Mouse (Mus musculus): Measurements from ENCODE around the gene Lefty1.
"Not testable (repeated sequence)": the region's sequence is repeated elsewhere in the genome, so short reads cannot be mapped to it uniquely, and the experiment has no call there.

Gene Lefty1

DNA sequence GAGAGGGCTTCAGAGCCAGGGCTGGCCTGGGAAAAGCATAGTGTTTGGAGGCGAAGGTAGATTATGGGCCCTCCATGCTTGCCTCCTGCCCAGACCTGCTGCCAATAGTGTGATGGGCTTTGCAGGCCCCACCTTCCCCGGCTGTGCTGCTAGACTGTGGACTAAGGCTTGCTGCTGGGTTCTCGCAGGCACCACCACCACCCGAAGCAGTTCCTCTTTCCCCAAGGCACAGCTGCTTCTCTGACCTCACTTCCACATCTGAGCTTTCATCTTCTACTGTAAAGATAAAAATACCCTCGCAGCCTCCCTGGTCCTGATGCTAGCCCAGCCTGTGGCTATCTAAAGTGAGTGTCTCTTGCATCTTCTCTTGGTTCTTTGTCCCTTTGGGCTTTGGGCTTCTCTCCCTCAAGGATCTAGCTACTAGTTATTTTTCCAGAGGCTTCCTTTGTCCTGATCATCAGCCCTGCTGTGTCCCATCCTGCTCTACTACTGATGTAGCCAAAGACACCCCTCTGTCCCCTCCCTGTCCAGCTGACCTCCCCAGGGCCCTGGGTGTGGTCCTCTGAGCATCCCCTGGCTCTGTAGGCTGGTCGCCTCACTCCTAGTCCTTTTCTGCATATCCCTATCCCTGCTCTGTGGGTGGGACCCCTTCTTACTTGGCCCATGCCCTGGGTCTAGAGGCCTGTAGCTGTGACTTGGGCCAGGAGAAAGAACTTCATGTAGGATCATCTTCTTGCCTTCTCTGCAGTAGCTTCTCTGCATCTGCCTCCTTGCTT, 12.4 kb upstream of the Lefty1 start:
- peak; percentile 71 for DNase-seq (ENCODE audit: low read depth)

DNA sequence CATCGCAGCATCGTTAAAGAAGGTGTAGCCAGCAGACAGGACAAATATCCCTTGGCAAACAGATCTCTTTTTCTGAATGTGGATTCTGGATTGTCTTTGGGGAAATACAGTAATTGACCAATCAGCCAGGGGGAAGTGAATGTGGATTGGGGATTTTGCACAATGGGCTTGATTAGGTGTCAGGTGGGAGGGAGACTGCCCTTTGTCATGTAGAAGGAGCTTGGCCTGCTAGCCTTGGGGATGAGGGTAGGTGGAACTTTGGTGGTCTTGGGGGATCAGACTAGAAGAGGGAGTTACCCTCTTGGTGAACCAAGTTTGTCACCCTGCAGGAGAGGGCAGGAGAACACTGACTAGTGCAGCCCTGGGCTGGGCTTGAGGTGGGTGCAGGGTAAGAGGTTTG, 10.1 kb upstream of the Lefty1 start:
- DNase-seq (ENCODE audit: low read depth): no peak

DNA sequence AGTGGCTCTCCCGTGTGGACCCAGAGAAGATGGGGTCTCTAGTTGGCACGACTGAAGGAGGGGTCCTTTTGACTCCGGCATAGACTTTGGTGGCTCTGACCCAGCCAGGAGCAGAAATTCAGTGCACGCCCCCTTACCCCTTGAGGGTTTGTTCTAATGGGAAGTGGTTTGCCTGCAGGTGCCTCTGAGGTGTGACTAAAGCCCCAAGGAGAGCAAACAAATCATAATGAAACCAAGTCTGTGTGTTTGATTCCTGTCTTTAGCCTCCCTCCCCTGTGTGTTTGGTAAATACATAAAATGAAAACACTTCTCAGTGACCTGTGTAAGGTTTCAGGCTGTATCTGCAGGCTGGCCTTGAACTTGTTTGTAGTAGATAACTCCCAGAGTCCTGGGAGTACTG, 8.5 kb upstream of the Lefty1 start:
- peak; percentile 49 for DNase-seq (ENCODE audit: low read depth)

DNA sequence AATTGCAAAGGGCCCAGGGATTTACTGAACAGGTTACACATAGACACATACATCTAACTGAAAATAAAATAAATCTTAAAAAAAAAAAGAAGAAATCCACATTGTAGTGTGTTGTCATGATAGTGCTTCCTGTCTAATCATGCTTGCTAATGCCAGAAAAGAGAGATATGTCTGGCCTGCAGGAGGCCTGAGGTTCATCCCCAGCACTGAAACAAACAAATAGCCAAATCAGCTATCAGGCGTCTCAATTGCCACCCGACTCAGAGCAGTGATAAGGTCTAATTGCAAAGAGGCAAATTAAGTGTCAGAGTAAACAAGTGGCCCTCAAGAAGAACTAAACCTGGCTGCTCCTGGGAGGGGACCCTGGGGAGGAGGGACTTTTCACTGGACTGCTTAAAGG, 5.2 kb upstream of the Lefty1 start:
- DNase-seq (ENCODE audit: low read depth): no peak

DNA sequence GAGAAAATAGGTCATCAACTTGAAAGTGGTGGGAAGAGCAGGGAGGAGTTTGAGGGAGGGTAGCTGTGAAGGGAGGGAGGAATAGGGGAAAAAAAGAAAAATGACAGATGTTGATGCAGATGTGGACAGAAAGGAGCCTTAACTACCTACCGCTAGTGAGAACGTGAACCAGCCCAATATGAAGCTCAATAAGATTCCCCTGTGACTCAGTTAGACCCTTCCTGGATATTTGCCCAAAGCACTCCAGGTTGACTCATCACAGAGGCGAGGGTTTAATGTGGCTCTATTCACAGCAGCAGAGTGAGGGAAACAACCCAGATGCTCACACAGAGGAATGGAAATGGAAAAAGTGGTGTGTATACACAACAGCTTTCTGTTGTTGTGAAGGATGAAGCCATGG, 3.7 kb upstream of the Lefty1 start:
- no peak for DNase-seq (ENCODE audit: low read depth)

DNA sequence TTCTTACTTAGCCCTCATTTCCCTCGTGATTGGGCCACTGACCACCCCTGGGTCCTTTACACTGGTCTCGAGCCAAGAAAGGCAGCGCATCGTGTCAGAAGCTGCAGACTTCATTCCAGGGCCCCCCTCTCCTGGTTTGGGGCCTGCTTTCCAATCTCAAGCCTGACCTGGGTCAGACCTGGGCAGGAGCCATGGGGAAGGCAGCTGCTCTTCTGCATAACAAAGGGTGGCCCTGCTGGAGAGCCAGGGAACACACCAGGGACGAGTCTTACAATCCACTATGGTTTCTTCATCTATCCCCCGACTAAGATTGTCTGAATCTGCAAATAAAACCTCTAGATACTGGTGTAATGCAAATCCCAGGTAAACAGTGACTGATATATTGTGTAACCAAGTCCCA, 1.2 kb upstream of the Lefty1 start:
- no peak for DNase-seq (ENCODE audit: low read depth)

DNA sequence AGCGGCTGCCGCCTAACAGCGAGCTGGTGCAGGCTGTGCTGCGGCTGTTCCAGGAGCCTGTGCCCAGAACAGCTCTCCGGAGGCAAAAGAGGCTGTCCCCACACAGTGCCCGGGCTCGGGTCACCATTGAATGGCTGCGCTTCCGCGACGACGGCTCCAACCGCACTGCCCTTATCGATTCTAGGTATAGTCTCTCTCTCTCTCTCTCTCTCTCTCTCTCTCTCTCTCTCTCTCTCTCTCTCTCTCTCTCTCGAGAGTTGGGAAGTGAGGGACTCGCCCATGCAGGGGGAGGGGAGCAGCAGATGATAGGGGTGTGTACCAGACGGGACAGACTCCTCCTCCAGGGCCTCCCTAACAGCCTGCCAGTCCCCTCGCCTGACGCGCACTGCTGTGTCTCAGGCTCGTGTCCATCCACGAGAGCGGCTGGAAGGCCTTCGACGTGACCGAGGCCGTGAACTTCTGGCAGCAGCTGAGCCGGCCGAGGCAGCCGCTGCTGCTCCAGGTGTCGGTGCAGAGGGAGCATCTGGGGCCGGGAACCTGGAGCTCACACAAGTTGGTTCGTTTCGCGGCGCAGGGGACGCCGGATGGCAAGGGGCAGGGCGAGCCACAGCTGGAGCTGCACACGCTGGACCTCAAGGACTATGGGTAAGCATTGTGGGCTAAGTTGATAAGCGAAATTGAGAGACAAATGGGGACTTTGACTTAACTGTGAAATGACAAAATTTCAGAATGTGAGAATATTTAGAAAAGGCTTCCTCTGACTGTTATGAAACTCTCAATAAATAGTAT, 2.0 kb downstream of the Lefty1 start:
- DNase-seq (ENCODE audit: low read depth): not testable (repeated sequence)

DNA sequence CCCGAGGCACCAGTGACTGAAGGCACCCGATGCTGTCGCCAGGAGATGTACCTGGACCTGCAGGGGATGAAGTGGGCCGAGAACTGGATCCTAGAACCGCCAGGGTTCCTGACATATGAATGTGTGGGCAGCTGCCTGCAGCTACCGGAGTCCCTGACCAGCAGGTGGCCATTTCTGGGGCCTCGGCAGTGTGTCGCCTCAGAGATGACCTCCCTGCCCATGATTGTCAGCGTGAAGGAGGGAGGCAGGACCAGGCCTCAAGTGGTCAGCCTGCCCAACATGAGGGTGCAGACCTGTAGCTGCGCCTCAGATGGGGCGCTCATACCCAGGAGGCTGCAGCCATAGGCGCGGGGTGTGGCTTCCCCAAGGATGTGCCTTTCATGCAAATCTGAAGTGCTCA, 2.8 kb downstream of the Lefty1 start:
- DNase-seq (ENCODE audit: low read depth): not testable (repeated sequence)

DNA sequence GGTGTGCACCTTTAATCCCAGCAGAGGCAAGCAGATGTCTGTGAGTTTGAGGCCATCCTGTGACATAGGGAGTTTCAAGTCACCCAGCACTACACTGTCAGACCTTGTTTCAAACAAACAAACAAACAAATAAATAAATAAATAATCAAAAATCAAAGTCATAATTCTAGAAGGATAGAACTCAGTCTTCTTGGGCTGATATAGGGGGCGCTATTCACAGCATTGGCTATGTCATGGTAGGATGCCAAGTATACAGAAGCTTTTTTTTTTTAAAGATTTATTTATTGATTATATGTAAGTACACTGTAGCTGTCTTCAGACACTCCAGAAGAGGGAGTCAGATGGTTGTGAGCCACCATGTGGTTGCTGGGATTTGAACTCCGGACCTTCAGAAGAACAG, 4.0 kb downstream of the Lefty1 start:
- peak; percentile 47 for DNase-seq (ENCODE audit: low read depth)

DNA sequence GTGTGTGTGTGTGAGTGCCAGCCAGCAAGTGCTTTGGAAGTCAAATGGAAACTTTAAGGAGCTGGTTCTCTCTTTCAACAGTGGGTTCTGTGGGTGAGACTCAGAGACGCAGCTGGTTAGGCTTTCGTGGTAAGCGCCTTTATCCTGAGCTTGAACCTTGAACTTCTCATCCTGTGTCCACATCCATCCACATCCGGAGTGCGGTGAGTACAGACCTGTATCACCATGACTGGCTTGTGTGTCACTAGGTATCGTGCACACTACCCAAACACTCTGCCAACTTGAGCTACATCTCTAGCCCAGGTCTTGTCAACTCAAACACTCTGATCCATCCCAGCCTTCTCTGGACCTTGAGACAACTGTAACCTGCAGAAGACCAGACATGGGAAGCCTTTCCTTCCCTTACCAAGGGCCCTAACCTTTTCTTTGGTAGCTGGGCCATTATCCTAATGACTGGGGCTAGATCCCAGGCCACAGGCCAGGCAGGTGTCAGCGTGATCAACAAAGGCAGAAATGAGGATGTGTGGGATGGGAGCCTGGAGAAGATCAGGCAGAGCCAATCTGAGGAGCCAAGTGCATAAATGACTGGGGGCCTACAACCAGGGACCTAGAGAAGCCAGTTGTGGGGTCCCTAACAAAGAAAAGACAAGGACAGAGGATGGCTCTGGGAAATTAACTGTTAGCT, 6.1 kb downstream of the Lefty1 start:
- DNase-seq (ENCODE audit: low read depth): peak; percentile 65

DNA sequence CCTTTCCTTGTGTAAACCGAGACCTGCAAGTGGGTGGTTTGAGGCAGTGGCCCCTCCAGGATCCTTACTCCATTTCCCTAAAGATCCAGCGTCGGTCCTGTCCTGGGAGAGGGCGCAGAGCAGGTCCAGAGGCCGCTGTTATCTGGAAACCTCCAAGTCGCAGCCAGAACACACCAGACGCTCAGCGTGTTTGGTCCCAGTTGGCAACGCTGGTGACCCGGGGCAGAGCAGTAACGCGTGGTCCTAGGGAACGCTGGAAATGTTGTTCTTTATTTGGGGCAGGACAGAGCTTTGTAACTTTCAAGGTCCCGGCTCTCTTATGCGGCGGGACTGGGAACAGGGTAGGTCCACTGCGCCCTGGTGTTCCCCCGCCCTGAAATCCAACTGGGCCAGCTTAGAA, 6.9 kb downstream of the Lefty1 start:
- DNase-seq (ENCODE audit: low read depth): no peak

DNA sequence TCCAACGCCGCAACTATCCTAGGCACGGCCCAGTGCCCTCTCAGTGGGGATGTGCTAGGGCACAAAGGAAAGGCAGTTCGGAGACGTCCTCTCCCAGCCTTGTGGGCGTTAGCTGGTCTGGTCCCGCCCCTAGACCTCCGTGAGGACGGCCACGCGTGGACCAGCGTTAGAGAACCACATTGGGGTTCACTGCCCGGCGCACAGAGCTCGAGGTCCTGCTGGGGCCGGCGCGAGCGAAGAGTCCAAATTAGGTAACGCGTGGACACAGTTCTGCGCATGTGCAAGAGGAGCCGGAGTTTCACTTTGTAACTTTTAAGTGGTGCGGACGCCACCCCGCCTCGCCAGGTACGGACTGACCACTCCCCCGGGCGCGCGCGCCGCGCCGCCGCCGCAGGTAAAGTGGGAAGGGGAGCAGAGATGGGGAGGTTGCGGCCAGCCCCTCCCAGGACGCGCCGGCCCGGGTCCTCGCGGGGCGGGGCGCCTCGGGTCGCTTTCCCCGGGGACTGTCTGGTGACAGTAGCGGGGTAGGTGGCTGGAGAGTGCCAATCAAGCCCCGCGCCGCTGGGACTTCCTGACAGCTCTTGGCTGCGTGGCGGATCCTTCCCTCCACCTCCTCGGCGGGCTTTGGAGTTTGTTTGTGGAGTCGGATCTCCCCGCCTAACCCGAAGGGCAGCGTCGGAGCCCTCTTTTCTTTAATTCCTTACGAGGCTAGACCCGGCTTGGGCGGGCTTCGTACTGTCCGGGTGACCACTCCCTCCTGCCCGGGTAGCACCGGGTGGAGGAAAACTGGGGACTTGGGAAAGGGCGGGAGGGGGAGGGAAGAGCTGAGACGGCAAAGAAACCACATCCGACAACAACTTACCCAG, 7.6 kb downstream of the Lefty1 start, which contains the start of gene Tmem63a:
Gene Tmem63a (plus strand): TSS at position 179 of the 866 bp plus-strand sequence.
- peak; percentile 81 for DNase-seq (ENCODE audit: low read depth)

DNA sequence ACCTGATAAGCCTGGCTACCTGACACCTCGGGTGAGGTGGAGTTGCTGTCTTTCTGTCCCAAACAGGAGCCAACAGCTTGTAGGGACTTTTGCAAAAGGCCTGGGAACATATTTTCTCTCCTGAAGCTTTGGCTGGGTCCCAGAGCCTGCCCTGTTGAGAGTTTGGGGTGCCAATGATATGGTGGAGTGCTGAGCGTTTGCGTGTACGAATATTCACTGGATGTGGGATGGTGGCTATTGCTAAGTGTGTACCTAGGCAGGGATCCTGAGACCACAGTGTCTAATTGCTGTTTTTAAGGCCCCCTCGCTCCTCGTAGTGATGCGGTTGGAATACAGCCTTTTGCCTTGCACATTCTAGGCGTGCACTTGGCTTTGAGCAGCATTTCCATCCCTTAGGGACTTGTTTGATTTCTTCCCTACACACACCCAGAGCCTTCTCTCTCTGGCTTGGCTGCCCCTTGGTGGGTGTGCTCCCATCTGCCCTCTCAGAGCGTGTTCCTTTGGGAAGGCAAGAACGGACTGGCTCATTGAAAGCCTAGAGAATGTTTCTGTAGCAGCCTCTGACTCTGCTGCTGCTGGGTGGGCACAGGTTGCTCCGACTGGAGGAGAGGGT, 8.3 kb downstream of the Lefty1 start:
- no peak for DNase-seq (ENCODE audit: low read depth)

DNA sequence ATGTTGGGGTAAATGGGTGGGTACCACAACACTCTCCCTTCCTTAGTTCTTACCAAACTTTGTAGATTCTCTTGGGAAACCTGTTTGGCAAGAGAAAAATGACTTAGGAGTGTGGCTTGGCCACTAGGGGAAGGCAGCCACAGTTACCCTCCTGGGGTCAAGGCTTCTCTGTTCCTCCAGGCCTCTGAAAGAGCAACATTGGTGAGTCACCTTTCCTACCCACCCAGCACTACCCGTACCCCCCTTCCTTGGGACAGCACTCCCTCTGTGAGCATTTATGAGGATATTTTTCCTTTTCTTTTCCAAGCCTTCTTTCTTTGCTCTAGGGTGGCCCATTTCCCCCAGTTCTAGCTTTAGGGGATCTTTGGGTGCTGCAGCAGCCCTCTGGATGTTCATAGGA, 9.1 kb downstream of the Lefty1 start:
- no peak for DNase-seq (ENCODE audit: low read depth)

DNA sequence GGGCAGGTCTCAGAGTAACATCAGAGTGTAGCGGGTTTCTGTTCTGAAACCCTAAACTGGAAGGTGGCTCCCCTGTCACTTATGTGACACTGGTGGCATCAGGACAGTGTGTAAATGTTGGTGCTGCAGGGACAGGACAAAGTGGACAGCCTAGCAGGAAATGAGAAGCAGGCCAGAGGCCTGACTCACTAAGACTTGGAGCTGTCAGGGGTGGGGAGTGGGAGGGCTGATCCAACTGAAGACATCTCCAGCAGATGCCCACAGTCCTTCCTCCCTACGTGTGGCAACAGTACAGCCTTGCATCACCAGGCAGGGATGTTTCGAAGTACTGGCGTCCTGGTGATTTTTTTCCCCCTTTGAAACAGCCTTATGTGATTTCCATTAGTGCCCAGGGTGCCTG, 9.7 kb downstream of the Lefty1 start:
- no peak for DNase-seq (ENCODE audit: low read depth)

DNA sequence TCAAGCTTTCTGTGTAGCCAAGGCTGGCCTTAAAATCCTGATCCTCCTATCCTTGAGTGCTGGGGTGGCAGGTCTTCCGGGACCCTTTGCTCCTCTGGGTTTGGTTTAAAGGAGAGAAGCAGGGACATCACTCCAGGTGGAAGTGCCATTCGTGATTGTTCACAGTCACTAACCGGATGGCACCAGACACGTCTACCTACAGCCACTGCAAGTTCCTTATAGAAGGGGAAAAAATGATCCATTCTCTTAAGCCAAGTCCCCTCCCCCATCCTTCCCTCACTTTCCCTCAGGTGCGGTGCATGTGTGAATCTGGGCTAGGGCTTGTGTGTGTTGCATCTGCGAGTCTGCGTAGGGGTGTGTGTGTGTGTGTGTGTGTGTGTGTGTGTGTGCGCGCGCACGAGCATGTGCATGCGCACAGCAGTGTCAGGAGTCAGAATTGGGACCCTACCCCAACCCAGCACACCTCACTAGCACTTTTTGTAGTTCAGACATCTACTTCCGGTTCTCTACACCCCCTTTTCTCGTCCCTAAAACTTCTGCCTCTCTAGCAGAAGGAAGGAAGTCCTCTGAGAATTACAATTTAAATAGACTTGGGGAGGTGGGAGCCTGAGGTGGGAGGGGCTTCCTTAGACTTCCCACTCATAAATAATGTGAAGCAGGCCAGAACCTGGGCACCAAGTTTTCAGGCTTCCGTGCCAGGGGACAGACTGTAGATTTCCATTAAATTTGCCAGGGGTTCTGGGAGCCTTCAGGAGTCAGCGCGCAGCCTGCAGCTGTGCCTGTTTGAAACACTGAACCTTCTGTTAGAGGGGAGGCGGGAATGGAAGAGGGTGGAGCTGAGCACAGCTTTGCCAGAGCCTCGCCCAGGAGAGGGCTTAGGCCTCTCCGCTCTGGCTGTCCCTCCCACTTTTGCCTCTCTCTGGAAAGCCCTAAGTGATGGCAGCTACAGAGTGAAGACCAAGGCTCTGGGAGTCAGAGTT, 10.5 kb downstream of the Lefty1 start:
- peak; percentile 61 for DNase-seq (ENCODE audit: low read depth)

DNA sequence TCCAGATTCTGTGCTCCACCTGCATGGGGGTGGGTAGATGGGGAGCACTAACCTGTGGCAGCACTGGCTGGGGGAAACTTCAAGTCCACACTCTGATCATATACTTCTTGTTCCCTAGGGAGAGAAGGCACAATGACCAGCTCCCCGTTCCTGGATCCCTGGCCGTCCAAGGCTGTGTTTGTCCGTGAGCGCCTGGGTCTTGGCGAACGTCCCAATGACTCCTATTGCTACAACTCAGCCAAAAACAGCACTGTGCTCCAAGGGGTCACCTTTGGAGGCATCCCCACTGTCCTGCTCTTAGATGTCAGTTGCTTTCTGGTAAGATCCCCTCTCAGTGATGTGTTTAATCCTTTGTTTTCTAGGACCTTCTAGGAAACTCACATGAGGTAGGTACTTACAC, 11.6 kb downstream of the Lefty1 start:
- no peak for DNase-seq (ENCODE audit: low read depth)

DNA sequence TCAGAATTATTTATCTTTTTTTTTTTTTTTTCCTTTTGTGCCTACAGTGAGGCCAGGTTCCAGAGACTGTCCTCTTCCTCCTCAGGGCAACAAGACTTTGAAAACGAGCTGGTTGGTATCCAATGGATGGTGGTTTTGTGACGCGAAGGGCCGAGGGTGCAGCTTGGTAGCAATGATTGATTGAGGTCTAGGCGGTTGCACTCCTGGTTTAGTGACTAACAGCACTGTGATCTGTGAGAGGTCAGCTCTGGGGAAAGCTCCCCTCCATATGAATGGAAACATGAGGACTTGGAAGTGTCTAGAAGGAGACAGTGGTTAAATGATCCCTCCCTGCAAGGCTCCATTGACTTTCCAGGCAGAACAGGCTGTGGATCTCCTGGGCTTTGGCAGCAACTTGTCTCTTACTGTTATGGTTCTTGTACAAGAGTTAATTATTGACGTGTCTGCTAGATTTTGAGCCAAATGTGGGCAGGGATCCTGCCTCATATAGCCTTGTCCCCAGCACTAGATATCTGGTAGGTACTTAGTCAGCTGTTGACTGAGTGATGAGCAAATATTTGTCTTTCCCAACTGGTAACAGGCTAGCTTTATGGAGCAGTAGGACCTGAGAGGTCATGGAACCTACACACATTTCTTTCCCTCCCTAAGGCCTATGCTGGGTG, 17.4 kb downstream of the Lefty1 start:
- DNase-seq (ENCODE audit: low read depth): no peak

DNA sequence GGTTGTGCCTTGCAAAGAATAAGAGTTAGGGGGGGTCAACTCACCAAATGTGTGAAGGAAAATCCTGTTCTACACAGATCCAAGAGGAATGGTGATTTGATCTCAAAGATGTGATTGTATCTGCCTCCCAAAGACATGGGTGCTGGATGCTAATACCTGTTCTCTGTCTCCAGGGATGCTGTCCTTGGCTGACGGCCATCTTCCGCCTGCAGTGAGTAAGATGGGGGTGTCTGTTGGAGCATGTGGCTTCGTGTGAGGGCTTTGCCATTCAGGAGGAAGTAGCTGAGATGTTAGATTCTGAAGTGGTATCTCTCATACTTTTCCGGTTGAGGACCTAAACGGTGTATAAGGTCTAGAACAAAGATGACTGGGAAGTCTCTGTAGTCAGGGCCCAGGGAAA, 18.0 kb downstream of the Lefty1 start:
- DNase-seq (ENCODE audit: low read depth): no peak

DNA sequence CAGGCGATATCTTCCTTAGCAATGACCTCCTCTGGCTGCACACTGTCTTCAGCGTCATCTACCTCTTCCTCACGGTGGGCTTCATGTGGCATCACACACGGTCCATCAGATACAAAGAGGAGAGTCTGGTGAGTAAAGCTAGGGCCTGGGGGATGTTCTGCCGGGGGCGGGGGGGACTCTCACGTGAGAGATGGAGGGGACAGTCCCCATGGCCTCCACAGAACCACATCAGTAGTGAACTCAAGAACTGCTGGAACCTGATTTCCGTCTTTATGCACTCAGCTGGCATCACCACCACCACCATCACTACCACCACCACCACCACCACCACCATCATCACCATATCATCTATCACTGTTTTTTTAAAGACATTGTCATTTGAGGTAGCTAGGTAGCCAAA, 21.6 kb downstream of the Lefty1 start:
- DNase-seq (ENCODE audit: low read depth): no peak
